Mouse (Mus musculus) kidney, embryonic 16.5 days (tissue): ENCODE data around the gene Mon1a. TPM values are rescaled to one million over a fixed set of nuclear protein-coding genes. Genes with fewer than 3 reads are reported as not detected.

Experiments
- ATAC-seq: fragments of 200-750 bp; cut with Nextera tagmentation; 2 replicates; pipeline ENCODE4 v1.8.0; 2017; ENCODE audit warnings: moderate TSS enrichment; ENCODE audit not compliant: low FRiP score, low TSS enrichment
- H3K27ac ChIP-seq: fragments of 300-500 bp; sonication (generic); 2 replicates; pipeline ENCODE4 v1.5.1; 2014; ENCODE audit warnings: low read length
- H3K27me3 ChIP-seq: fragments of 300-500 bp; sonication (generic); 2 replicates; pipeline ENCODE4 v1.6.1; 2014; ENCODE audit warnings: low read length, control low read depth, mixed read lengths; ENCODE audit not compliant: insufficient read depth
- H3K36me3 ChIP-seq: fragments of 300-500 bp; sonication (generic); 2 replicates; pipeline ENCODE4 v1.6.1; 2014; ENCODE audit warnings: low read length, control low read depth, mixed read lengths; ENCODE audit not compliant: insufficient read depth
- H3K4me1 ChIP-seq: fragments of 300-500 bp; sonication (generic); 2 replicates; pipeline ENCODE4 v1.6.1; 2014; ENCODE audit warnings: low read length, control low read depth, mixed read lengths; ENCODE audit not compliant: insufficient read depth
- H3K4me2 ChIP-seq: fragments of 300-500 bp; sonication (generic); replicated peaks from 2 replicates; pipeline ENCODE4 v1.6.1; 2014; ENCODE audit warnings: low read depth, low read length
- H3K4me3 ChIP-seq: fragments of 300-500 bp; sonication (generic); 2 replicates; pipeline ENCODE4 v1.5.1; 2014; ENCODE audit warnings: mild to moderate bottlenecking, low read length
- H3K9ac ChIP-seq: fragments of 300-500 bp; sonication (generic); replicated peaks from 2 replicates; pipeline ENCODE4 v1.6.1; 2014; ENCODE audit warnings: low read length
- H3K9me3 ChIP-seq: fragments of 300-500 bp; sonication (generic); 2 replicates; pipeline ENCODE4 v1.6.1; 2016; ENCODE audit warnings: low read length, control low read depth
- WGBS: fragments of 180-500 bp; shearing (Covaris S2); extraction: QIAGEN DNeasy Blood & Tissue Kit; methylation state at CpG from one replicate; pipeline ENCODE4 v1.1.7; 2014; 5-methylcytosine and 5-hydroxymethylcytosine counted together
- polyA plus RNA-seq: library from polyadenylated mRNA; unstranded; fragments of >200 nt; fragmentation: Nextera tagmentation; extraction: Ambion mirVana; gene quantifications from 2 replicates; pipeline ENCODE4 v1.2.1, GENCODE M21; 2015

The Mon1a gene
- polyA plus RNA-seq, 1 experiment from 2014 or later, result 13.6 TPM

GRCm38 (mm10) chr9:107923956-107924355, 36.0 kb downstream of the Mon1a start:
- Histone ChIP-seq H3K27me3 (no peaks in the 10 kb centered on the region), H3K4me3 (no peak overlapping the region), H3K9ac (no peak overlapping the region), H3K9me3 (no peaks in the 10 kb centered on the region), H3K36me3 (no peaks in the 10 kb centered on the region), H3K27ac (no peak overlapping the region), H3K4me2 (no peak overlapping the region), H3K4me1 (0 out of 2 replicates have a peak, but pooled peaks cover 3% of the 10 kb centered on the region)
- ATAC-seq, result 0 out of 2 replicates have a peak, but pooled peaks have one; percentile 8
- 38% methylated on average over 6 of the region's 6 CpGs for WGBS

- no peak overlapping the region for H3K27ac ChIP-seq
- no peak overlapping the region for H3K4me2 ChIP-seq
- no peak overlapping the region for H3K4me3 ChIP-seq
- H3K36me3 ChIP-seq, result no peaks in the 10 kb centered on the region
- ATAC-seq, result no peak
- no peaks in the 10 kb centered on the region for H3K9me3 ChIP-seq
- 0 out of 2 replicates have a peak, but pooled peaks cover 3% of the 10 kb centered on the region for H3K4me1 ChIP-seq
- no peaks in the 10 kb centered on the region for H3K27me3 ChIP-seq
- H3K9ac ChIP-seq, result no peak overlapping the region
- WGBS, result 36% methylated on average over 3 of the region's 3 CpGs
These were observed 37.3 kb downstream of the Mon1a start for GRCm38 (mm10) chr9:107925251-107925650.

GRCm38 (mm10) chr9:107926920-107927420, 39.0 kb downstream of the Mon1a start:
- WGBS, result 44% methylated on average over 9 of the region's 9 CpGs
- Histone ChIP-seq H3K9ac (no peak overlapping the region), H3K4me1 (0 out of 2 replicates have a peak, but pooled peaks cover 3% of the 10 kb centered on the region), H3K27ac (no peak overlapping the region), H3K27me3 (no peaks in the 10 kb centered on the region), H3K4me3 (no peak overlapping the region), H3K4me2 (no peak overlapping the region), H3K36me3 (no peaks in the 10 kb centered on the region), H3K9me3 (no peaks in the 10 kb centered on the region)
- ATAC-seq, result no peak

- no peak overlapping the region for H3K27ac ChIP-seq
- WGBS, result 82% methylated on average over 5 of the region's 5 CpGs
- no peaks in the 10 kb centered on the region for H3K36me3 ChIP-seq
- no peaks in the 10 kb centered on the region for H3K9me3 ChIP-seq
- 0 out of 2 replicates have a peak, but pooled peaks cover 3% of the 10 kb centered on the region for H3K4me1 ChIP-seq
- H3K4me2 ChIP-seq, result no peak overlapping the region
- no peak for ATAC-seq
- H3K9ac ChIP-seq, result no peak overlapping the region
- H3K4me3 ChIP-seq, result no peak overlapping the region
- no peaks in the 10 kb centered on the region for H3K27me3 ChIP-seq
These were observed 39.8 kb downstream of the Mon1a start for GRCm38 (mm10) chr9:107927749-107928148.

GRCm38 (mm10) chr9:107928169-107928568, 40.2 kb downstream of the Mon1a start, which contains the start of gene Actl11:
Gene Actl11, plus strand, starts transcription at chr9:107928469.
- no peak for ATAC-seq
- no peak within 1 kb of the TSS for H3K9ac ChIP-seq
- H3K36me3 ChIP-seq, result no peaks in the 10 kb centered on the region
- 79% methylated on average over 3 of the region's 3 CpGs for WGBS
- no peak within 1 kb of the TSS for H3K27ac ChIP-seq
- H3K9me3 ChIP-seq, result no peaks in the 10 kb centered on the region
- 0 out of 2 replicates have a peak, but pooled peaks cover 3% of the 10 kb centered on the region for H3K4me1 ChIP-seq
- H3K4me3 ChIP-seq, result no peak within 1 kb of the TSS
- H3K4me2 ChIP-seq, result no peak within 1 kb of the TSS
- H3K27me3 ChIP-seq, result no peaks in the 10 kb centered on the region

- 61% methylated on average over 4 of the region's 4 CpGs for WGBS
- Histone ChIP-seq H3K27me3 (no peaks in the 10 kb centered on the region; the same call in 1 of the 2 replicates), H3K4me2 (no peak overlapping the region), H3K36me3 (no peaks in the 10 kb centered on the region), H3K9ac (no peak overlapping the region), H3K4me3 (no peak overlapping the region), H3K27ac (no peak overlapping the region), H3K9me3 (no peaks in the 10 kb centered on the region), H3K4me1 (peaks cover 5% of the 10 kb centered on the region)
- ATAC-seq, result no peak
These were observed 44.3 kb downstream of the Mon1a start for GRCm38 (mm10) chr9:107932221-107932620.

- ATAC-seq, result no peak
- H3K4me3 ChIP-seq, result no peak overlapping the region
These were observed 46.2 kb downstream of the Mon1a start for GRCm38 (mm10) chr9:107934146-107934545.

GRCm38 (mm10) chr9:107935374-107935773, 47.4 kb downstream of the Mon1a start, which contains the start of gene Camkv:
Gene Camkv, plus strand, starts transcription at chr9:107935674.
- H3K27ac ChIP-seq, result no peak within 1 kb of the TSS
- H3K4me2 ChIP-seq, result peak within 1 kb of the TSS; percentile 88
- H3K36me3 ChIP-seq, result no peaks in the 10 kb centered on the region
- ATAC-seq, result 0 out of 2 replicates have a peak, but pooled peaks have one; percentile 16
- peak within 1 kb of the TSS; percentile 58 for H3K9ac ChIP-seq
- 16% methylated on average over 3 of the region's 3 CpGs for WGBS
- H3K4me1 ChIP-seq, result peaks cover 5% of the 10 kb centered on the region
- H3K4me3 ChIP-seq, result peak within 1 kb of the TSS; percentile 53
- H3K9me3 ChIP-seq, result no peaks in the 10 kb centered on the region
- H3K27me3 ChIP-seq, result peaks cover 12% of the 10 kb centered on the region

More at GRCm38 (mm10) chr9:107934146-107934545, 46.2 kb downstream of the Mon1a start:
- Histone ChIP-seq H3K27me3 (peaks cover 8% of the 10 kb centered on the region), H3K9me3 (no peaks in the 10 kb centered on the region), H3K36me3 (no peaks in the 10 kb centered on the region), H3K4me1 (peaks cover 5% of the 10 kb centered on the region), H3K4me2 (no peak overlapping the region), H3K9ac (no peak overlapping the region), H3K27ac (no peak overlapping the region)
- WGBS, result 75% methylated on average over 11 of the region's 11 CpGs

GRCm38 (mm10) chr9:107935790-107936214, 47.9 kb downstream of the Mon1a start:
- no peak overlapping the region for H3K27ac ChIP-seq
- no peaks in the 10 kb centered on the region for H3K36me3 ChIP-seq
- H3K9ac ChIP-seq, result peak overlapping the region; percentile 58
- H3K4me2 ChIP-seq, result peak overlapping the region; percentile 88
- peak; percentile 42 for ATAC-seq
- peaks cover 5% of the 10 kb centered on the region for H3K4me1 ChIP-seq
- WGBS, result 1% methylated on average over 37 of the region's 41 CpGs
- H3K4me3 ChIP-seq, result peak overlapping the region; percentile 53
- H3K9me3 ChIP-seq, result no peaks in the 10 kb centered on the region
- H3K27me3 ChIP-seq, result peaks cover 12% of the 10 kb centered on the region

GRCm38 (mm10) chr9:107936215-107936822, 48.4 kb downstream of the Mon1a start:
- under 1% methylated on average over 29 of the region's 29 CpGs for WGBS

More at GRCm38 (mm10) chr9:107936215-107936822, 48.4 kb downstream of the Mon1a start:
- Histone ChIP-seq H3K36me3 (no peaks in the 10 kb centered on the region), H3K9ac (peak overlapping the region; percentile 58), H3K4me3 (peak overlapping the region; percentile 53), H3K9me3 (no peaks in the 10 kb centered on the region), H3K27me3 (peaks cover 12% of the 10 kb centered on the region), H3K4me1 (peaks cover 5% of the 10 kb centered on the region), H3K4me2 (peak overlapping the region; percentile 88), H3K27ac (no peak overlapping the region)
- ATAC-seq, result peak; percentile 62
